Comparison of ENCODE assay signal across 19 mouse cellular contexts in the genomic region with DNA sequence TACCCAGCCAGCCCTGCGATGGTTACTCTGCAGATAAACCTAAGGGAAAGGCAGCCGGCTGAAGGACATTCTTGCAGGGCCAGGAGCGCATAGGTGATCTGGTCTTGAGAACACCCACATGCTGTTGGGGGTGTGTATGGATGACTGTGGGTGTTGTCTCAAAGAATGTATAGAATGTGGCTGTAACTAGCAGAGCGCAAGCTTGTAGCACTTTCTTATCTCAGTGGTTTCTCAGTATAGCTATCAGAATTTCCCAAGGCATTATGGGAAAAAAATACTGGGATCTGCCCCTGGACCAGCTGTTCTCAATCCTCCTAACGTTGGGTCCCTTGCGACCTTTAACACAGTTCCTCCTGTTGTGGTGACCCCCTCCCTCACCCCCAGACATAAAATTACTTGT. TPM values are rescaled to one million over a fixed set of nuclear protein-coding genes. Genes with fewer than 3 reads are reported as not detected.
DNase-seq lines count a peak whose midpoint lies in the region; ATAC-seq and TF ChIP-seq lines count a peak whose summit lies in the region.
"Had no signal": no experiment of that assay in that cellular context is flagged by ENCODE, and none has a peak within 500 bp of the region (broad histone marks: within the 10 kb centered on the region; RNA-seq: fewer than 3 reads in every experiment).

No protein-coding gene starts in this region.

- no peak for DNase-seq in heart, postnatal 36 days
- DNase-seq in liver, embryonic 13.5 days: no peak
- DNase-seq in liver (no peak), R1 (ENCODE audit: low read depth, low spot score) (peak; percentile 75)
- no peak for DNase-seq in left cerebral cortex, adult 2 months (ENCODE audit: extremely low spot score in 1 of 2, low spot score in 2 of 2)
- DNase-seq: adrenal gland, postnatal 25 days; cerebellum, adult 9-10 months; kidney, adult 11 months; layer of hippocampus, adult 9-11 months; lung, postnatal 4 days; thymus, postnatal 25 days had no signal

- peaks cover 1% of the 10 kb centered on the region; the same call in 1 of the 2 replicates for H3K9me3 ChIP-seq in heart, embryonic 14.5 days (ENCODE audit: control insufficient read depth, low read length)
- H3K9me3 ChIP-seq in liver, embryonic 13.5 days (replicated peaks): no peaks in the 10 kb centered on the region
- no peaks in the 10 kb centered on the region for H3K9me3 ChIP-seq in intestine, embryonic 16.5 days (ENCODE audit: control insufficient read depth, low read length)
- H3K9me3 ChIP-seq: forebrain, embryonic 15.5 days; hindbrain, embryonic 15.5 days; limb, embryonic 15.5 days; lung, embryonic 15.5 days; midbrain, embryonic 15.5 days; neural tube, embryonic 12.5 days had no signal

- H3K27ac ChIP-seq in heart, embryonic 14.5 days (replicated peaks in 1 of 2; ENCODE audit: control insufficient read depth in 1 of 2, insufficient read depth in 1 of 2, low read depth in 2 of 2, low read length in 2 of 2): peak overlapping the region in 1 of 2 experiments; percentile 55; a peak in 3 of 4 replicates
- no peak overlapping the region for H3K27ac ChIP-seq in liver, embryonic 13.5 days
- peak overlapping the region; percentile 24; the same call in 1 of the 2 replicates for H3K27ac ChIP-seq in intestine, embryonic 16.5 days (ENCODE audit: low read length)
- no peak overlapping the region for H3K27ac ChIP-seq in left cerebral cortex, adult 2 months
- H3K27ac ChIP-seq: forebrain, embryonic 15.5 days; hindbrain, embryonic 15.5 days; limb, embryonic 15.5 days; lung, embryonic 15.5 days; midbrain, embryonic 15.5 days; neural tube, embryonic 12.5 days had no signal

- H3K4me2 ChIP-seq in heart, embryonic 14.5 days (ENCODE audit: low read length): peak overlapping the region; percentile 39
- no peak overlapping the region for H3K4me2 ChIP-seq in liver, embryonic 13.5 days
- 0 out of 2 replicates have a peak overlapping the region, but pooled peaks have one; percentile 16 for H3K4me2 ChIP-seq in intestine, embryonic 16.5 days (ENCODE audit: low read depth, low read length)
- H3K4me2 ChIP-seq: forebrain, embryonic 15.5 days; hindbrain, embryonic 15.5 days; limb, embryonic 15.5 days; lung, embryonic 15.5 days; midbrain, embryonic 15.5 days; neural tube, embryonic 12.5 days had no signal

- intact Hi-C loops in heart, postnatal 36 days (cut with DNase I): no loop called here
- intact Hi-C loops in left cerebral cortex, adult 2 months (cut with DNase I): loop anchor here (5.0 kb wide), 1 partner anchor 77 kb away; no protein-coding TSS in a partner anchor

- TF ChIP-seq CTCF in left cerebral cortex, adult 2 months (IDR thresholded peaks at IDR 0.05): no peak

- 17% methylated on average over 6 of the region's 6 CpGs for WGBS in heart, embryonic 14.5 days
- WGBS in liver, embryonic 13.5 days (ENCODE audit: insufficient replicate concordance): 42% methylated on average over 6 of the region's 6 CpGs
- WGBS in intestine, embryonic 16.5 days: 49% methylated on average over 6 of the region's 6 CpGs

- H3K4me1 ChIP-seq in heart, embryonic 14.5 days (ENCODE audit: control insufficient read depth in 2 of 2, insufficient read depth in 2 of 2, low read length in 2 of 2): peaks cover 26 to 29% of the 10 kb centered on the region in 2 experiments
- peaks cover 55% of the 10 kb centered on the region for H3K4me1 ChIP-seq in liver, embryonic 13.5 days (replicated peaks)
- peaks cover 17% of the 10 kb centered on the region for H3K4me1 ChIP-seq in intestine, embryonic 16.5 days (ENCODE audit: control insufficient read depth, insufficient read depth, low read length)
- H3K4me1 ChIP-seq: hindbrain, embryonic 15.5 days had no signal

- H3K4me3 ChIP-seq in heart, embryonic 14.5 days (ENCODE audit: control insufficient read depth in 1 of 2, insufficient read depth in 1 of 2, low read depth in 1 of 2, low read length in 2 of 2): no peak overlapping the region
- H3K4me3 ChIP-seq in liver, embryonic 13.5 days (replicated peaks): no peak overlapping the region
- no peak overlapping the region for H3K4me3 ChIP-seq in intestine, embryonic 16.5 days (ENCODE audit: low read length)
- no peak overlapping the region for H3K4me3 ChIP-seq in left cerebral cortex, adult 2 months
- H3K4me3 ChIP-seq: forebrain, embryonic 15.5 days; hindbrain, embryonic 15.5 days; limb, embryonic 15.5 days; lung, embryonic 15.5 days; midbrain, embryonic 15.5 days; neural tube, embryonic 12.5 days had no signal

- no peaks in the 10 kb centered on the region for H3K36me3 ChIP-seq in heart, embryonic 14.5 days (ENCODE audit: control insufficient read depth, insufficient read depth, low read length)
- peaks cover 3% of the 10 kb centered on the region; the same call in 1 of the 2 replicates for H3K36me3 ChIP-seq in liver, embryonic 13.5 days
- no peaks in the 10 kb centered on the region for H3K36me3 ChIP-seq in intestine, embryonic 16.5 days (ENCODE audit: control insufficient read depth, insufficient read depth, low read length)
- H3K36me3 ChIP-seq: forebrain, embryonic 15.5 days; midbrain, embryonic 15.5 days; neural tube, embryonic 12.5 days had no signal

- 0 out of 2 replicates have a peak overlapping the region, but pooled peaks have one; percentile 47 for H3K9ac ChIP-seq in heart, embryonic 14.5 days (ENCODE audit: low read length)
- no peak overlapping the region for H3K9ac ChIP-seq in liver, embryonic 13.5 days
- H3K9ac ChIP-seq in intestine, embryonic 16.5 days (ENCODE audit: low read depth, low read length): no peak overlapping the region
- H3K9ac ChIP-seq: forebrain, embryonic 15.5 days; hindbrain, embryonic 15.5 days; limb, embryonic 15.5 days; lung, embryonic 15.5 days; midbrain, embryonic 15.5 days; neural tube, embryonic 12.5 days had no signal

- no peaks in the 10 kb centered on the region for H3K27me3 ChIP-seq in heart, embryonic 14.5 days (ENCODE audit: control insufficient read depth, insufficient read depth, low read length)
- no peaks in the 10 kb centered on the region for H3K27me3 ChIP-seq in liver, embryonic 13.5 days
- H3K27me3 ChIP-seq in intestine, embryonic 16.5 days (replicated peaks; ENCODE audit: control insufficient read depth, insufficient read depth, low read length): no peaks in the 10 kb centered on the region
- H3K27me3 ChIP-seq: forebrain, embryonic 15.5 days; hindbrain, embryonic 15.5 days; limb, embryonic 15.5 days; lung, embryonic 15.5 days; midbrain, embryonic 15.5 days; neural tube, embryonic 12.5 days had no signal

- no peak for ATAC-seq in heart, embryonic 14.5 days (ENCODE audit: insufficient number of reproducible peaks, insufficient read depth, low FRiP score, low read depth)
- peak; percentile 32; the same call in 1 of the 2 replicates for ATAC-seq in liver, embryonic 13.5 days (ENCODE audit: low read depth)
- ATAC-seq in intestine, embryonic 16.5 days: peak; percentile 49; the same call in 1 of the 2 replicates
- ATAC-seq: forebrain, embryonic 15.5 days; midbrain, embryonic 15.5 days had no signal

RNA-seq across cellular contexts. Expression of gene Coro1c, which starts 25.3 kb away (rescaled TPM):
- polyA plus RNA-seq in heart, embryonic 14.5 days (2014; fragmentation: Nextera tagmentation; extraction: Ambion mirVana): 84.9 and 88.2 TPM in 2 replicates
- 10 to 100 TPM; 34.3 to 37.5 TPM for total RNA-seq in heart, postnatal 36 days (2021)
- 48.0 and 60.3 TPM in 2 replicates for polyA plus RNA-seq in liver, embryonic 13.5 days (2015; fragmentation: Nextera tagmentation; extraction: Ambion mirVana)
- 175 and 183 TPM in 2 replicates for polyA plus RNA-seq in intestine, embryonic 16.5 days (2015; fragmentation: Nextera tagmentation; extraction: Ambion mirVana)
- total RNA-seq in left cerebral cortex, adult 2 months (2021): 10 to 100 TPM; 77.9 to 84.3 TPM

RNA-seq across cellular contexts. Expression of gene Ssh1, which starts 59.8 kb away (rescaled TPM):
- polyA plus RNA-seq in heart, embryonic 14.5 days (2014; fragmentation: Nextera tagmentation; extraction: Ambion mirVana): 15.1 and 16.4 TPM in 2 replicates
- 10 to 100 TPM; 14.7 to 15.7 TPM for total RNA-seq in heart, postnatal 36 days (2021)
- 5.4 and 6.0 TPM in 2 replicates for polyA plus RNA-seq in liver, embryonic 13.5 days (2015; fragmentation: Nextera tagmentation; extraction: Ambion mirVana)
- polyA plus RNA-seq in intestine, embryonic 16.5 days (2015; fragmentation: Nextera tagmentation; extraction: Ambion mirVana): 7.1 and 7.8 TPM in 2 replicates
- 10 to 100 TPM; 28.2 to 28.6 TPM for total RNA-seq in left cerebral cortex, adult 2 months (2021)
